Mouse (Mus musculus) liver, adult 2 months (tissue): ENCODE results near the gene Wdr61. TPM values are rescaled to one million over a fixed set of nuclear protein-coding genes. Genes with fewer than 3 reads are reported as not detected.

Source experiments
- DNase-seq: peaks from one replicate; pipeline ENCODE4 v3.0.0-alpha.2; 2011; ENCODE audit warnings: low read depth, low spot score; ENCODE audit errors: extremely low read depth
- H3K27ac ChIP-seq: fragments of 200-500 bp; replicated peaks from 2 replicates; pipeline ENCODE4 v1.5.1; 2012; ENCODE audit warnings: low read depth, mild to moderate bottlenecking, control low read depth, inconsistent platforms, low read length; ENCODE audit not compliant: insufficient read depth
- H3K27me3 ChIP-seq: fragments of 200-500 bp; 2 replicates; pipeline ENCODE4 v1.6.1; 2012; ENCODE audit warnings: mild to moderate bottlenecking, moderate library complexity, low read length, inconsistent platforms; ENCODE audit not compliant: control insufficient read depth, insufficient read depth
- H3K36me3 ChIP-seq: fragments of 200-500 bp; 2 replicates; pipeline ENCODE4 v1.6.1; 2012; ENCODE audit warnings: low read length, inconsistent platforms; ENCODE audit not compliant: control insufficient read depth, insufficient read depth
- H3K4me1 ChIP-seq: fragments of 200-500 bp; 2 replicates; pipeline ENCODE4 v1.6.1; 2011; ENCODE audit warnings: low read length; ENCODE audit not compliant: control insufficient read depth, insufficient read depth
- H3K4me3 ChIP-seq: fragments of 200-500 bp; 2 replicates; pipeline ENCODE4 v1.5.1; 2011; ENCODE audit warnings: low read depth, mild to moderate bottlenecking, control low read depth, low read length, moderate library complexity; ENCODE audit not compliant: insufficient read depth
- H3K79me2 ChIP-seq: fragments of 200-500 bp; 2 replicates; pipeline ENCODE4 v1.6.1; 2012; ENCODE audit warnings: inconsistent platforms, mild to moderate bottlenecking, low read length, moderate library complexity; ENCODE audit not compliant: control insufficient read depth, insufficient read depth
- H3K9ac ChIP-seq: fragments of 200-500 bp; 2 replicates; pipeline ENCODE4 v1.6.1; 2012; ENCODE audit warnings: low read depth, mild to moderate bottlenecking, control low read depth, inconsistent platforms, low read length
- CTCF ChIP-seq: fragments of 200-500 bp; IDR thresholded peaks from 2 replicates; pipeline ENCODE4 v1.5.1; 2011; ENCODE audit warnings: low read depth, low read length, control low read depth
- POLR2A ChIP-seq: fragments of 200-500 bp; IDR thresholded peaks from 2 replicates; pipeline ENCODE4 v1.6.1; 2011; ENCODE audit warnings: low read length, control low read depth; ENCODE audit not compliant: insufficient read depth; ENCODE audit errors: extremely low read depth
- WGBS: fragments of 180-500 bp; shearing (Covaris S2); methylation state at CpG from one replicate; pipeline ENCODE4 v1.1.7; 2018; 5-methylcytosine and 5-hydroxymethylcytosine counted together
- polyA plus RNA-seq: library from polyadenylated mRNA; depleted of rRNA; stranded (reverse); fragments of >200 nt; gene quantifications from 2 replicates; pipeline ENCODE4 v1.2.3, GENCODE M21; 2012
- total RNA-seq: library from RNA; depleted of rRNA; stranded (reverse); fragments of >200 nt; gene quantifications from 2 replicates; pipeline ENCODE4 v1.2.3, GENCODE M21; 2014

Gene Wdr61
- total and polyA plus RNA-seq, 2 experiments = 38.4 to 83.5 TPM

DNA sequence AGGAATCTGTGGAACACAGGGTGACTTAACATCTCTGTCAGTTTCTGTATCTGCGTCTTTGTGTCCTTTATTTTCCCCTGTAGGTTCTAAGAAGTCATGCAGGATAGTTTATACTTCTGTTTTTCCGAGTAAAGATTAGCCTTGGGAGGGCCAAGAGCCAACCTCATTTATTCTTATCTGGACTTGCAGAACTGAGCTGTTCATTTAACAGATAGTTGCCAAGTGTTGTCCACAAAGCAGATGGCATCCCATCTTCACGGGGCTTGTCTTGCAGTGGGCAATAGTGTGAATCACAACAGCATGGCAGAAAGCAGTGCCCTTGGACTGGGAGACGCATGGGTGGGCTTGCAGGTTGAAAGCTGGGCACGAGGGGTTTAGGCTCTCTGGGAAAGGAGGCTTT is 30.0 kb downstream of the Wdr61 start:
- Histone ChIP-seq H3K4me3 (no peak overlapping the region), H3K27me3 (no peaks in the 10 kb centered on the region), H3K27ac (no peak overlapping the region), H3K9ac (no peak overlapping the region), H3K36me3 (no peaks in the 10 kb centered on the region; the same call in 1 of the 2 replicates), H3K4me1 (peaks cover 5% of the 10 kb centered on the region; the same call in 1 of the 2 replicates), H3K79me2 (no peaks in the 10 kb centered on the region; the same call in 1 of the 2 replicates)
- DNase-seq = no peak
- 70% methylated on average over 5 of the region's 5 CpGs for WGBS
- TF ChIP-seq POLR2A (no peak), CTCF (no peak)

DNA sequence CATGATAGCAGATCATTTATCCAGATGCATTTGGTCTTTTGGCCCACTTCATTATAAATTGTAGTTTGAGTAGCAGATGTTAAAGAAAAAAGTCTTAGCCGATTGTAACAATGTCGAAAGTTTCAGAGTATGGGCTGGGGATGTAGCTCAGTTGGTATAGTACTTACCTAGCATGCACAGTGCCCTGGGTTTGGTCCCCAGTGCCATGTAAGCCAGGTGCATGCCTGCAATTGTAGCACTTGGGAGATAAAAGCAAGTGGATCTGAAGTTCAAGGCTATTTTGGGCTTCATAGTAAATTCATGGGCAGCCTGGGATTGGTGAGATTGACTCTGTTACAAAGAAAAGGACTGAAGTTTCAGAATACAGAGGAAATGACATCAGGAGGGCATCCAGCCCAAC is 31.7 kb downstream of the Wdr61 start:
- TF ChIP-seq CTCF (no peak), POLR2A (no peak)
- Histone ChIP-seq H3K4me3 (no peak overlapping the region), H3K36me3 (no peaks in the 10 kb centered on the region), H3K9ac (no peak overlapping the region), H3K27ac (no peak overlapping the region), H3K4me1 (peaks cover 5% of the 10 kb centered on the region; the same call in 1 of the 2 replicates), H3K27me3 (0 out of 2 replicates have a peak, but pooled peaks cover 3% of the 10 kb centered on the region), H3K79me2 (no peaks in the 10 kb centered on the region; the same call in 1 of the 2 replicates)
- 92% methylated on average over 2 of the region's 2 CpGs for WGBS
- no peak for DNase-seq

DNA sequence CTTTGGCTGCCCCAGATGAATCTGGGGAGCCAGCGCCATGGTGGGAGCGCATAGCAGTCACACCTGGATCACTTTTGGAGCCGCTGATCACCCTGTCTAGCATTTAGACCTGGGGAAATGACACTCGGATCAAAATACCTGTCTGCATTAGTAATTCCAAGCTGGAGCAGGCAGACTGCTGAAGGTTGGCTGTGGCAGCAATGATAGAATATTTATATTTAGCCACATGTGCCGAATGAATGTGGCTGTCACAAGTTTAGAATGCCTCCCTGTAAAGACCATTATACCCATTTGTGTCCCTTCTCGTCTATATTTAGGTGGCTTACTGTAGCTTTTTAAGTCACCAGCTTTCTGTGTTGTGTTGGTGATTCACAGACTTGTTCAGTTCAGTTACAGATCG is 33.6 kb downstream of the Wdr61 start:
- no peak overlapping the region for H3K9ac ChIP-seq
- H3K27ac ChIP-seq = no peak overlapping the region
- peaks cover 3% of the 10 kb centered on the region; the same call in 1 of the 2 replicates for H3K27me3 ChIP-seq
- no peak for DNase-seq
- H3K79me2 ChIP-seq = no peaks in the 10 kb centered on the region; the same call in 1 of the 2 replicates
- 88% methylated on average over 7 of the region's 7 CpGs for WGBS
- no peak overlapping the region for H3K4me3 ChIP-seq
- H3K4me1 ChIP-seq = peaks cover 5% of the 10 kb centered on the region; the same call in 1 of the 2 replicates
- no peaks in the 10 kb centered on the region for H3K36me3 ChIP-seq
- TF ChIP-seq POLR2A = no peak
- TF ChIP-seq CTCF = no peak

DNA sequence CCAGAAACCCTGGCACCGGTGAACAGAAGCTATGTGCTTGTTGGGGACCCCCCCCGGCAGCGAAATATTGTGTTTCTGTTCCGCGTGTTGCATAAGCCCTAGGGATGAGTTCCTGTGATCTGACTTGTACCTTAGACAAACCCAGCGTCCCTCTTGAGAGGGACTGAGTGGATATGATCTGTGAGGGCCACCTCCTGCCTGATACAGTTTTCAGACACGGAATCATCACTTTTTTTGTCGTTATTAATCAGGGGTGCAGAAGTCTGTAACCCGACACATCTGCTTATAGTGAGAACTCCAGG is 34.2 kb downstream of the Wdr61 start:
- TF ChIP-seq CTCF (no peak), POLR2A (no peak)
- Histone ChIP-seq H3K36me3 (no peaks in the 10 kb centered on the region), H3K79me2 (no peaks in the 10 kb centered on the region; the same call in 1 of the 2 replicates), H3K27me3 (peaks cover 3% of the 10 kb centered on the region; the same call in 1 of the 2 replicates), H3K9ac (peak overlapping the region; percentile 91), H3K27ac (no peak overlapping the region), H3K4me1 (peaks cover 5% of the 10 kb centered on the region; the same call in 1 of the 2 replicates), H3K4me3 (peak overlapping the region; percentile 76)
- DNase-seq = no peak
- 35% methylated on average over 9 of the region's 9 CpGs for WGBS

DNA sequence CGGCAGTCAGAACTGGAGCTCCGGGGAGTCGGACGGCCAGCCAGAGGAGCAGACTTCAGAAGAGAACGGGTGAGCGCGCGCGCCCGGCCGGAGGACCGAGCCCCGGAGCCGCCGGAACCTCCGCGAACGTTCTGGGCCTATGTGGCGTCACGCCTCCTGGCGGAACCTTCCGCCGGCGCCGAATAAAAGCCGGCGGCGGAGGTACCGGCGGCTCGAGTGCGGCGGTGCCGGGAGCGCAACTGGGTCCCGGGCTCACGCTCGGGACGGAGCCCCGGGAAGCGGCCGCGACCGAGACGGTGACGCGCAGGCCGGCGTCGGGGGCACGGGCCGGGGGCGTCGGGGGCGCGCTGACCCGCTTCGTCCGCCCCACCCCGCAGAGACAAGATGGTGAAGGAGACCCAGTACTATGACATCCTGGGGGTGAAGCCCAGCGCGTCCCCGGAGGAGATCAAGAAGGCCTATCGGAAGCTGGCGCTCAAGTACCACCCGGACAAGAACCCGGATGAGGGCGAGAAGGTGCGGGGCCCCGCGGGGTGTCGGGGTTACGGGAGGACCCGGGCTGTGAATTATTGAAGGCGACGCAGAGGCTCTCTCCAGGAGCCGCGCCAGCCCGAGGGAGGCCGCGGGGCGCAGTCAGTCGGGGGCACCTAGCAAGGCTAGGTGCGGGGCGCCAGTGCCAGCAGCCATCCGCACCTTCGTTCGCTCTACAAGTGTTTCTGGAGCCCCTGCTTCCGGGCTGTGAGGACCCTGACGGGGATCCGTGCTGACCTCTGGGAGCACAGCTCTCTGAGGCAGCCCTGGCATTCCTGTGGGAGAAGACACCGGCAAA is 34.8 kb downstream of the Wdr61 start:
- no peaks in the 10 kb centered on the region for H3K36me3 ChIP-seq
- H3K9ac ChIP-seq = peak overlapping the region; percentile 91
- DNase-seq = peak; percentile 18
- WGBS = 2% methylated on average over 92 of the region's 92 CpGs
- H3K4me3 ChIP-seq = peak overlapping the region; percentile 76
- no peaks in the 10 kb centered on the region; the same call in 1 of the 2 replicates for H3K79me2 ChIP-seq
- TF ChIP-seq POLR2A (peak; percentile 68), CTCF (peak; percentile 4; the same call in 1 of the 2 replicates)
- no peak overlapping the region for H3K27ac ChIP-seq
- H3K27me3 ChIP-seq = peaks cover 3% of the 10 kb centered on the region; the same call in 1 of the 2 replicates
- peaks cover 5% of the 10 kb centered on the region; the same call in 1 of the 2 replicates for H3K4me1 ChIP-seq

DNA sequence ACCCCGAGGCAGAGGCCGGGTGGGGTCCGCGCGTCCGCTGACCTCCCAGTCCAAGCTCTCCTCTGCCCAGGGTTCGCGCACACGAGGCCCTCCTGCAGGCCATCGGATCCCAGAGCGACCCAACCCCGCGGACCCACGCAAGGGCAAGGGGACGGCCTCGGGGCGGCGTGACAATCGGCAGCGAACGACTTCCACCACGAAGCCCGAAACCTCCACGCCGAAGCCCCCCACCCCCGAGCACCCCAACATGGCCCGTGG is 35.3 kb downstream of the Wdr61 start:
- peak overlapping the region; percentile 76 for H3K4me3 ChIP-seq
- H3K79me2 ChIP-seq = no peaks in the 10 kb centered on the region; the same call in 1 of the 2 replicates
- TF ChIP-seq CTCF = no peak
- TF ChIP-seq POLR2A = no peak
- H3K36me3 ChIP-seq = no peaks in the 10 kb centered on the region
- 10% methylated on average over 27 of the region's 27 CpGs for WGBS
- H3K4me1 ChIP-seq = peaks cover 5% of the 10 kb centered on the region; the same call in 1 of the 2 replicates
- H3K9ac ChIP-seq = peak overlapping the region; percentile 91
- peaks cover 3% of the 10 kb centered on the region; the same call in 1 of the 2 replicates for H3K27me3 ChIP-seq
- no peak overlapping the region for H3K27ac ChIP-seq
- DNase-seq = no peak
